In genomic region chr1:155425285-155425684, GRCm38 (mm10) we compare ENCODE assay signal across 15 mouse cellular contexts.
"Had no signal": no experiment of that assay in that cellular context is flagged by ENCODE, and none has a peak within 500 bp of the region (broad histone marks: within the 10 kb centered on the region; RNA-seq: fewer than 3 reads in every experiment).

No protein-coding gene starts in this region.

- H3K27ac ChIP-seq: kidney, postnatal 0 days; limb, embryonic 15.5 days; macrophage; neural tube, embryonic 12.5 days; stomach, postnatal 0 days had no signal

- DNase-seq: kidney, adult 11 months; kidney, adult 9 months; kidney, postnatal 36 days; layer of hippocampus, adult 9-11 months; layer of hippocampus, postnatal 36 days; lung, embryonic 14.5 days; lung, postnatal 10 days; midbrain, embryonic 14.5 days; thymus, postnatal 4 days had no signal

- H3K4me2 ChIP-seq: limb, embryonic 15.5 days; lung, embryonic 14.5 days; neural tube, embryonic 12.5 days had no signal

- H3K9me3 ChIP-seq: limb, embryonic 15.5 days; neural tube, embryonic 12.5 days had no signal

- H3K4me1 ChIP-seq: limb, embryonic 15.5 days had no signal

- H3K27me3 ChIP-seq: limb, embryonic 15.5 days; neural tube, embryonic 12.5 days had no signal

- H3K36me3 ChIP-seq: limb, embryonic 15.5 days; neural tube, embryonic 12.5 days had no signal

- H3K4me3 ChIP-seq: limb, embryonic 15.5 days; myocyte; neural tube, embryonic 12.5 days had no signal

- H3K9ac ChIP-seq: limb, embryonic 15.5 days; lung, embryonic 14.5 days; neural tube, embryonic 12.5 days had no signal
